Mouse (Mus musculus) stomach, postnatal 0 days (tissue): ENCODE measurements around the gene Pik3cd.

Experiments used
- CTCF ChIP-seq: IDR thresholded peaks from 2 replicates; pipeline ENCODE4 v1.5.1; 2016; ENCODE audit warnings: antibody characterized with exemption, low read depth, mild to moderate bottlenecking, moderate library complexity
- EP300 ChIP-seq: optimal IDR thresholded peaks from 2 replicates; pipeline ENCODE3; 2016; ENCODE audit warnings: antibody characterized with exemption

GRCm38 (mm10) chr4:149732313-149732712, 29.9 kb upstream of the Pik3cd start:
- TF ChIP-seq EP300, result no peak
- TF ChIP-seq CTCF, result no peak
